10 mouse cellular contexts compared by ENCODE assay signal in genomic region chr4:139555951-139556350, GRCm38 (mm10). TPM values are rescaled to one million over a fixed set of nuclear protein-coding genes. Genes with fewer than 3 reads are reported as not detected.
A peak's percentile ranks its signal among the peaks of the same experiment; 100 is the strongest.
DNase-seq lines count a peak whose midpoint lies in the region; ATAC-seq and TF ChIP-seq lines count a peak whose summit lies in the region.
"Had no signal": no experiment of that assay in that cellular context is flagged by ENCODE, and none has a peak within 500 bp of the region (broad histone marks: within the 10 kb centered on the region; RNA-seq: fewer than 3 reads in every experiment).

No protein-coding gene starts in this region.

- DNase-seq in hindbrain, postnatal 0 days (ENCODE audit: low spot score), result peak; percentile 34
- DNase-seq in ES-E14 (ENCODE audit: low read depth, low spot score), result peak; percentile 29
- peak; percentile 50 to 70 for DNase-seq in heart, adult 2 months
- DNase-seq in lung, postnatal 10 days, result peak; percentile 70
- no peak for DNase-seq in spleen, adult 18-20 months
- DNase-seq in adrenal gland, postnatal 4 days (ENCODE audit: low spot score in 2 of 2), result no peak
- no peak for DNase-seq in left cerebral cortex, adult 11 months (ENCODE audit: low spot score)

- no peak overlapping the region for H3K4me2 ChIP-seq in hindbrain, postnatal 0 days (ENCODE audit: low read depth, low read length)
- no peak overlapping the region for H3K4me2 ChIP-seq in hindbrain, embryonic 16.5 days (ENCODE audit: low read length)

- no peak overlapping the region for H3K9ac ChIP-seq in hindbrain, postnatal 0 days (replicated peaks; ENCODE audit: low read length)
- no peak overlapping the region for H3K9ac ChIP-seq in hindbrain, embryonic 16.5 days (ENCODE audit: low read depth, low read length)
- 0 out of 2 replicates have a peak overlapping the region, but pooled peaks have one; percentile 44 for H3K9ac ChIP-seq in ES-E14 (ENCODE audit: insufficient read depth, low read depth, low read length, poor library complexity, severe bottlenecking)
- H3K9ac ChIP-seq in heart, adult 2 months (ENCODE audit: low read depth, low read length), result no peak overlapping the region

- no peak for TF ChIP-seq POLR2A in heart, adult 2 months (IDR thresholded peaks at IDR 0.05; ENCODE audit: insufficient read depth, low read depth, low read length)

- no peak for TF ChIP-seq EP300 in heart, adult 2 months (IDR thresholded peaks at IDR 0.05; ENCODE audit: insufficient read depth, low read depth, low read length)

- no peak overlapping the region for H3K4me3 ChIP-seq in hindbrain, postnatal 0 days (ENCODE audit: low read length)
- no peak overlapping the region for H3K4me3 ChIP-seq in hindbrain, embryonic 16.5 days (ENCODE audit: low read length)
- 0 out of 4 replicates have a peak overlapping the region, but pooled peaks of 1 of the 2 experiments have one; percentile 14 for H3K4me3 ChIP-seq in ES-E14 (ENCODE audit: insufficient read depth in 1 of 2, low read depth in 1 of 2, low read length in 2 of 2, poor library complexity in 1 of 2, severe bottlenecking in 1 of 2)
- no peak overlapping the region for H3K4me3 ChIP-seq in heart, adult 2 months
- H3K4me3 ChIP-seq: forebrain, embryonic 10.5 days had no signal

- no peak overlapping the region for H3K27ac ChIP-seq in hindbrain, postnatal 0 days
- H3K27ac ChIP-seq in hindbrain, embryonic 16.5 days (ENCODE audit: low read depth, low read length), result no peak overlapping the region
- no peak overlapping the region; the same call in 1 of the 2 replicates for H3K27ac ChIP-seq in ES-E14 (ENCODE audit: insufficient read depth, low read depth, low read length, poor library complexity, severe bottlenecking)
- no peak overlapping the region for H3K27ac ChIP-seq in heart, adult 2 months
- H3K27ac ChIP-seq: forebrain, embryonic 10.5 days had no signal

- H3K4me1 ChIP-seq in hindbrain, postnatal 0 days (ENCODE audit: insufficient read depth, low read length), result no peaks in the 10 kb centered on the region
- H3K4me1 ChIP-seq in hindbrain, embryonic 16.5 days (ENCODE audit: control insufficient read depth, insufficient read depth, low read depth, low read length), result no peaks in the 10 kb centered on the region
- peaks cover 0 to 14% of the 10 kb centered on the region in 2 experiments; a peak in 2 of 4 replicates for H3K4me1 ChIP-seq in ES-E14 (ENCODE audit: control insufficient read depth in 2 of 2, insufficient read depth in 2 of 2, low read length in 2 of 2, poor library complexity in 1 of 2)
- H3K4me1 ChIP-seq in heart, adult 2 months (ENCODE audit: control insufficient read depth, insufficient read depth, low read length), result peaks cover 2% of the 10 kb centered on the region
- H3K4me1 ChIP-seq: forebrain, embryonic 10.5 days had no signal

- in situ Hi-C loops in ES-E14 (cut with MboI; ENCODE audit: low sequenced_read_pairs in 2 of 2, unreplicated experiment in 2 of 2), result no loop called here

- no peaks in the 10 kb centered on the region for H3K79me2 ChIP-seq in heart, adult 2 months (replicated peaks; ENCODE audit: control insufficient read depth, insufficient read depth, low read length)

- intact Hi-C loops in heart, adult 2 months (cut with DNase I), result no loop called here

- no peaks in the 10 kb centered on the region for H3K27me3 ChIP-seq in hindbrain, postnatal 0 days (ENCODE audit: insufficient read depth, low read length)
- H3K27me3 ChIP-seq in hindbrain, embryonic 16.5 days (replicated peaks; ENCODE audit: control insufficient read depth, insufficient read depth, low read length), result no peaks in the 10 kb centered on the region
- H3K27me3 ChIP-seq in heart, adult 2 months (ENCODE audit: control insufficient read depth, insufficient read depth, low read length), result no peaks in the 10 kb centered on the region

- no peak for ATAC-seq in hindbrain, postnatal 0 days
- ATAC-seq in hindbrain, embryonic 16.5 days, result no peak

- no peak for TF ChIP-seq CTCF in hindbrain, postnatal 0 days (IDR thresholded peaks at IDR 0.05; ENCODE audit: low read depth)
- TF ChIP-seq CTCF in heart, adult 2 months (IDR thresholded peaks at IDR 0.05), result no peak

- no peaks in the 10 kb centered on the region for H3K9me3 ChIP-seq in hindbrain, postnatal 0 days (ENCODE audit: low read length)
- H3K9me3 ChIP-seq in hindbrain, embryonic 16.5 days (ENCODE audit: control insufficient read depth, low read length), result no peaks in the 10 kb centered on the region
- no peaks in the 10 kb centered on the region for H3K9me3 ChIP-seq in ES-E14 (ENCODE audit: control insufficient read depth, insufficient read depth, low read depth, low read length)

- H3K36me3 ChIP-seq in hindbrain, postnatal 0 days (ENCODE audit: insufficient read depth, low read length), result no peaks in the 10 kb centered on the region
- no peaks in the 10 kb centered on the region for H3K36me3 ChIP-seq in hindbrain, embryonic 16.5 days (ENCODE audit: control insufficient read depth, insufficient read depth, low read length)
- no peaks in the 10 kb centered on the region for H3K36me3 ChIP-seq in ES-E14 (ENCODE audit: control insufficient read depth, insufficient read depth, low read length, poor library complexity, severe bottlenecking)
- H3K36me3 ChIP-seq in heart, adult 2 months (ENCODE audit: control insufficient read depth, insufficient read depth, low read length), result no peaks in the 10 kb centered on the region
- H3K36me3 ChIP-seq: forebrain, embryonic 10.5 days had no signal

- 70% methylated on average over 19 of the region's 19 CpGs for WGBS in hindbrain, postnatal 0 days
- 82% methylated on average over 19 of the region's 19 CpGs for WGBS in hindbrain, embryonic 16.5 days
- WGBS in heart, adult 2 months, result 27% methylated on average over 19 of the region's 19 CpGs

TF ChIP-seq in ES-E14, 5 proteins besides CTCF, POLR2A, EP300 and RAD21:
- TF ChIP-seq CHD2 (IDR thresholded peaks at IDR 0.05; ENCODE audit: low read depth, low read length) (no peak), ZC3H11A (IDR thresholded peaks at IDR 0.05; ENCODE audit: borderline replicate concordance, low read depth, low read length) (no peak), ZNF384 (IDR thresholded peaks at IDR 0.05; ENCODE audit: low read depth, low read length) (no peak), HCFC1 (IDR thresholded peaks at IDR 0.05; ENCODE audit: borderline replicate concordance, insufficient read depth, low read length) (no peak), MAFK (IDR thresholded peaks at IDR 0.05; ENCODE audit: insufficient read depth, low read depth, low read length) (no peak)

RNA-seq across cellular contexts. Expression of gene Iffo2, which starts 25.6 kb away (rescaled TPM):
- 14.4 and 14.5 TPM in 2 replicates for total RNA-seq in hindbrain, postnatal 0 days (2014; rRNA removed)
- 5.9 and 6.8 TPM in 2 replicates for polyA plus RNA-seq in hindbrain, postnatal 0 days (2015; fragmentation: Nextera tagmentation; extraction: Ambion mirVana)
- 3.5 and 3.9 TPM in 2 replicates for polyA plus RNA-seq in hindbrain, embryonic 16.5 days (2015; fragmentation: Nextera tagmentation; extraction: Ambion mirVana)
- 11.2 and 19.3 TPM in 2 replicates for total RNA-seq in ES-E14 (2012; rRNA removed)
- total RNA-seq in heart, adult 2 months (2021), result 1 to 10 TPM; 4.9 to 5.0 TPM
- 3.1 and 4.5 TPM in 2 replicates for polyA plus RNA-seq in heart, adult 2 months (2012; rRNA removed)
- total RNA-seq in adrenal gland, postnatal 4 days (2021), result 10 to 100 TPM; 17.6 to 17.8 TPM

RNA-seq across cellular contexts. Expression of gene Gm21969, which starts 47.0 kb away (rescaled TPM):
- not detected in 2 replicates for total RNA-seq in hindbrain, postnatal 0 days (2014; rRNA removed)
- polyA plus RNA-seq in hindbrain, postnatal 0 days (2015; fragmentation: Nextera tagmentation; extraction: Ambion mirVana), result not detected in 2 replicates
- polyA plus RNA-seq in hindbrain, embryonic 16.5 days (2015; fragmentation: Nextera tagmentation; extraction: Ambion mirVana), result not detected in 2 replicates
- total RNA-seq in ES-E14 (2012; rRNA removed), result 0.09 and 0.16 TPM in 2 replicates
- total RNA-seq in heart, adult 2 months (2021), result not detected
- 0.06 TPM in 1 of 2 replicates, not detected in the other for polyA plus RNA-seq in heart, adult 2 months (2012; rRNA removed)
- not detected for total RNA-seq in adrenal gland, postnatal 4 days (2021)
- polyA plus RNA-seq: forebrain, embryonic 10.5 days; limb, embryonic 11.5 days had no signal

Comparison
In these comparisons a context has a peak if more than half of its experiments do, and no peak if none do; other contexts are left out.
1. DNase-seq: peak in hindbrain, postnatal 0 days (single experiment), ES-E14 (single experiment), heart, adult 2 months (2 of 2) and lung, postnatal 10 days (single experiment); none in spleen, adult 18-20 months (0 of 2), adrenal gland, postnatal 4 days (0 of 2) and left cerebral cortex, adult 11 months (single experiment).